Mouse (Mus musculus) spleen, postnatal 10 days (tissue): ENCODE results near the gene Rab29.
A peak's percentile ranks its signal among the peaks of the same experiment; 100 is the strongest.
"Not testable (repeated sequence)": the region's sequence is repeated elsewhere in the genome, so short reads cannot be mapped to it uniquely, and the experiment has no call there.

ENCODE experiments used
- DNase-seq, 2 experiments: peaks; one replicate each; pipeline ENCODE4 v3.0.0; 2021 to 2022; ENCODE audit warnings: low spot score in 2 of 2

The Rab29 gene

GRCm38 (mm10) chr1:131867093-131867945 is at the start of gene Rab29:
Gene Rab29 (plus strand): TSS chr1:131867224.
- DNase-seq = peak; percentile 79 to 93

GRCm38 (mm10) chr1:131820353-131820752 is 46.7 kb upstream of the Rab29 start:
- DNase-seq = not testable (repeated sequence)

- DNase-seq = no peak
Measured at GRCm38 (mm10) chr1:131820887-131821328, 46.1 kb upstream of the Rab29 start.

- no peak for DNase-seq
Measured at GRCm38 (mm10) chr1:131822292-131822691, 44.7 kb upstream of the Rab29 start.

GRCm38 (mm10) chr1:131822856-131823492 is 44.0 kb upstream of the Rab29 start:
- no peak for DNase-seq

GRCm38 (mm10) chr1:131823563-131823962 is 43.5 kb upstream of the Rab29 start:
- no peak for DNase-seq

GRCm38 (mm10) chr1:131824528-131825181 is 42.4 kb upstream of the Rab29 start:
- no peak for DNase-seq

GRCm38 (mm10) chr1:131827207-131827786 is 39.7 kb upstream of the Rab29 start, which contains the start of gene Slc41a1:
Gene Slc41a1 (plus strand): TSS chr1:131827493.
- DNase-seq = no peak

- DNase-seq = peak; percentile 84 to 88
Measured at GRCm38 (mm10) chr1:131827787-131828258, 39.2 kb upstream of the Rab29 start.

GRCm38 (mm10) chr1:131828297-131829126 is 38.5 kb upstream of the Rab29 start:
- peak; percentile 38 to 42 for DNase-seq

- DNase-seq = no peak
Measured at GRCm38 (mm10) chr1:131829279-131829678, 37.7 kb upstream of the Rab29 start.

GRCm38 (mm10) chr1:131830561-131830960 is 36.5 kb upstream of the Rab29 start:
- no peak for DNase-seq

- no peak for DNase-seq
Measured at GRCm38 (mm10) chr1:131830971-131831641, 35.9 kb upstream of the Rab29 start.

- DNase-seq = no peak
Measured at GRCm38 (mm10) chr1:131837035-131837434, 30.0 kb upstream of the Rab29 start.

GRCm38 (mm10) chr1:131838542-131838941 is 28.5 kb upstream of the Rab29 start:
- no peak for DNase-seq

GRCm38 (mm10) chr1:131839279-131839678 is 27.7 kb upstream of the Rab29 start:
- no peak for DNase-seq

- no peak for DNase-seq
Measured at GRCm38 (mm10) chr1:131842221-131842620, 24.8 kb upstream of the Rab29 start.

GRCm38 (mm10) chr1:131843758-131844157 is 23.3 kb upstream of the Rab29 start:
- DNase-seq = no peak

GRCm38 (mm10) chr1:131844883-131845282 is 22.1 kb upstream of the Rab29 start:
- no peak for DNase-seq

GRCm38 (mm10) chr1:131846255-131846654 is 20.8 kb upstream of the Rab29 start:
- DNase-seq = peak in 1 of 2 experiments; percentile 67
